Mouse (Mus musculus) telencephalon, adult 2 months (tissue): ENCODE data around the gene Armc9.

Source experiments
- DNase-seq: peaks from one replicate; pipeline ENCODE4 v3.0.0-alpha.2; 2011; ENCODE audit warnings: low read depth, low spot score

The Armc9 gene

GRCm38 (mm10) chr1:86154133-86154823 is at the start of gene Armc9:
Armc9 (plus strand) TSS chr1:86154780.
- peak; percentile 97 for DNase-seq

- no peak for DNase-seq
Observed at GRCm38 (mm10) chr1:86105054-86105453, 49.5 kb upstream of the Armc9 start.

GRCm38 (mm10) chr1:86111779-86112178 is 42.8 kb upstream of the Armc9 start, which contains the start of gene Htr2b:
Htr2b (minus strand) TSS chr1:86111970.
- peak; percentile 40 for DNase-seq

- no peak for DNase-seq
Observed at GRCm38 (mm10) chr1:86114141-86114540, 40.4 kb upstream of the Armc9 start.

GRCm38 (mm10) chr1:86119549-86119948 is 35.0 kb upstream of the Armc9 start:
- DNase-seq = no peak

GRCm38 (mm10) chr1:86126036-86126435 is 28.5 kb upstream of the Armc9 start:
- no peak for DNase-seq

- DNase-seq = no peak
Observed at GRCm38 (mm10) chr1:86133337-86133736, 21.2 kb upstream of the Armc9 start, which contains the start of gene Gm21972. Gm21972 (plus strand) TSS chr1:86133637.

- no peak for DNase-seq
Observed at GRCm38 (mm10) chr1:86135315-86135714, 19.3 kb upstream of the Armc9 start.

GRCm38 (mm10) chr1:86141081-86141480 is 13.5 kb upstream of the Armc9 start:
- DNase-seq = no peak

GRCm38 (mm10) chr1:86143165-86143564 is 11.4 kb upstream of the Armc9 start:
- DNase-seq = no peak

GRCm38 (mm10) chr1:86144001-86144944 is 10.3 kb upstream of the Armc9 start:
- DNase-seq = no peak

GRCm38 (mm10) chr1:86146293-86146692 is 8.3 kb upstream of the Armc9 start:
- no peak for DNase-seq

GRCm38 (mm10) chr1:86147557-86147956 is 7.0 kb upstream of the Armc9 start:
- DNase-seq = no peak

- no peak for DNase-seq
Observed at GRCm38 (mm10) chr1:86148161-86148560, 6.4 kb upstream of the Armc9 start.

GRCm38 (mm10) chr1:86150929-86151328 is 3.7 kb upstream of the Armc9 start:
- no peak for DNase-seq

- no peak for DNase-seq
Observed at GRCm38 (mm10) chr1:86151376-86151775, 3.2 kb upstream of the Armc9 start.

GRCm38 (mm10) chr1:86152618-86153017 is 2.0 kb upstream of the Armc9 start:
- DNase-seq = no peak

- DNase-seq = no peak
Observed at GRCm38 (mm10) chr1:86154824-86155164, 214 bp downstream of the Armc9 start.

GRCm38 (mm10) chr1:86156075-86156474 is 1.5 kb downstream of the Armc9 start:
- DNase-seq = no peak

- no peak for DNase-seq
Observed at GRCm38 (mm10) chr1:86156595-86156994, 2.0 kb downstream of the Armc9 start.

GRCm38 (mm10) chr1:86160059-86160458 is 5.5 kb downstream of the Armc9 start:
- DNase-seq = no peak

- DNase-seq = no peak
Observed at GRCm38 (mm10) chr1:86160479-86160878, 5.9 kb downstream of the Armc9 start.

- no peak for DNase-seq
Observed at GRCm38 (mm10) chr1:86161061-86161460, 6.5 kb downstream of the Armc9 start.
